Mouse (Mus musculus) cerebellum, postnatal 14 days (tissue): ENCODE data around the gene Faap20.

Source experiments
- DNase-seq, 2 experiments: peaks; one replicate each; pipeline ENCODE4 v3.0.0; 2021; ENCODE audit warnings: mixed read lengths in 2 of 2

Faap20 gene

GRCm38 (mm10) chr4:155249648-155250351, at the start of gene Faap20:
TSS of gene Faap20 (plus strand) at chr4:155249802.
- DNase-seq: peak; percentile 87

- DNase-seq: no peak
These were observed 48.7 kb upstream of the Faap20 start for GRCm38 (mm10) chr4:155200861-155201390.

- no peak for DNase-seq
These were observed 47.8 kb upstream of the Faap20 start for GRCm38 (mm10) chr4:155201764-155202163.

- peak in 1 of 2 experiments; percentile 19 for DNase-seq
These were observed 43.7 kb upstream of the Faap20 start for GRCm38 (mm10) chr4:155205919-155206318.

GRCm38 (mm10) chr4:155206498-155206897, 43.1 kb upstream of the Faap20 start:
- DNase-seq: no peak

- no peak for DNase-seq
These were observed 41.8 kb upstream of the Faap20 start for GRCm38 (mm10) chr4:155207841-155208240.

- DNase-seq: no peak
These were observed 41.0 kb upstream of the Faap20 start for GRCm38 (mm10) chr4:155208613-155209012.

- no peak for DNase-seq
These were observed 40.5 kb upstream of the Faap20 start for GRCm38 (mm10) chr4:155209079-155209478.

- DNase-seq: no peak
These were observed 40.1 kb upstream of the Faap20 start for GRCm38 (mm10) chr4:155209494-155209893.

GRCm38 (mm10) chr4:155213052-155213751, 36.4 kb upstream of the Faap20 start:
- DNase-seq: peak; percentile 62 to 71

GRCm38 (mm10) chr4:155213752-155214054, 35.9 kb upstream of the Faap20 start:
- DNase-seq: no peak

- DNase-seq: no peak
These were observed 35.4 kb upstream of the Faap20 start for GRCm38 (mm10) chr4:155214188-155214587.

- DNase-seq: no peak
These were observed 34.8 kb upstream of the Faap20 start for GRCm38 (mm10) chr4:155214793-155215192.

GRCm38 (mm10) chr4:155215203-155215602, 34.4 kb upstream of the Faap20 start:
- no peak for DNase-seq

- no peak for DNase-seq
These were observed 33.6 kb upstream of the Faap20 start for GRCm38 (mm10) chr4:155215773-155216630.

GRCm38 (mm10) chr4:155217241-155218103, 32.1 kb upstream of the Faap20 start:
- DNase-seq: peak in 1 of 2 experiments; percentile 46

GRCm38 (mm10) chr4:155218104-155218732, 31.4 kb upstream of the Faap20 start:
- DNase-seq: no peak

GRCm38 (mm10) chr4:155219271-155220212, 30.1 kb upstream of the Faap20 start:
- no peak for DNase-seq

- DNase-seq: peak; percentile 60 to 73
These were observed 29.1 kb upstream of the Faap20 start for GRCm38 (mm10) chr4:155220213-155221100.
